Mouse (Mus musculus) heart, embryonic 16.5 days (tissue): Measurements from ENCODE around the gene C1qtnf2. TPM values are rescaled to one million over a fixed set of nuclear protein-coding genes. Genes with fewer than 3 reads are reported as not detected.

Source experiments
- polyA plus RNA-seq: library from polyadenylated mRNA; unstranded; fragments of >200 nt; fragmentation: Nextera tagmentation; extraction: Ambion mirVana; gene quantifications from 2 replicates; pipeline ENCODE4 v1.2.1, GENCODE M21; 2015

The C1qtnf2 gene
- polyA plus RNA-seq, 1 experiment from 2014 or later: 6.3 TPM

Other genes starting within 250 kb of the C1qtnf2 start
- gene Pttg1, start 48.0 kb upstream of the C1qtnf2 start, polyA plus RNA-seq: 110 and 121 TPM in 2 replicates
- 37.6 and 40.5 TPM in 2 replicates for gene Slu7, start 40.5 kb upstream of the C1qtnf2 start, polyA plus RNA-seq
- gene Ccnjl, start 54.5 kb downstream of the C1qtnf2 start, polyA plus RNA-seq: 19.5 and 20.4 TPM in 2 replicates
- 4.5 and 5.5 TPM in 2 replicates for gene 4933415A04Rik, start 112.8 kb downstream of the C1qtnf2 start, polyA plus RNA-seq
- gene Fabp6, start 127.3 kb downstream of the C1qtnf2 start, polyA plus RNA-seq: 18.3 TPM in 1 of 2 replicates, not detected in the other
- 15.5 and 17.4 TPM in 2 replicates for gene Pwwp2a, start 207.7 kb downstream of the C1qtnf2 start, polyA plus RNA-seq